ENCODE assay signal across 26 mouse cellular contexts in genomic region chr16:34749536-34749935, GRCm38 (mm10). TPM values are rescaled to one million over a fixed set of nuclear protein-coding genes. Genes with fewer than 3 reads are reported as not detected.
DNase-seq lines count a peak whose midpoint lies in the region; ATAC-seq lines count a peak whose summit lies in the region.
"Had no signal": no experiment of that assay in that cellular context is flagged by ENCODE, and none has a peak within 500 bp of the region (broad histone marks: within the 10 kb centered on the region; RNA-seq: fewer than 3 reads in every experiment).

No protein-coding gene starts in this region.

- no peaks in the 10 kb centered on the region for H3K36me3 ChIP-seq in hindbrain, embryonic 10.5 days
- no peaks in the 10 kb centered on the region for H3K36me3 ChIP-seq in hindbrain, embryonic 13.5 days
- no peaks in the 10 kb centered on the region for H3K36me3 ChIP-seq in limb, embryonic 12.5 days
- H3K36me3 ChIP-seq: embryonic facial prominence, embryonic 12.5 days; hindbrain, embryonic 12.5 days; limb, embryonic 15.5 days; midbrain, embryonic 12.5 days; stomach, embryonic 15.5 days had no signal

- WGBS in hindbrain, embryonic 10.5 days, result 62% methylated on average over 4 of the region's 4 CpGs
- 60% methylated on average over 4 of the region's 4 CpGs for WGBS in hindbrain, embryonic 13.5 days
- WGBS in limb, embryonic 12.5 days, result 53% methylated on average over 4 of the region's 4 CpGs

- no peak overlapping the region for H3K4me2 ChIP-seq in hindbrain, embryonic 13.5 days
- no peak overlapping the region for H3K4me2 ChIP-seq in limb, embryonic 12.5 days
- H3K4me2 ChIP-seq: embryonic facial prominence, embryonic 12.5 days; hindbrain, embryonic 12.5 days; limb, embryonic 15.5 days; lung, embryonic 14.5 days; midbrain, embryonic 12.5 days; stomach, embryonic 15.5 days had no signal

- peaks cover 20% of the 10 kb centered on the region for H3K27me3 ChIP-seq in hindbrain, embryonic 10.5 days (ENCODE audit: insufficient read depth, poor library complexity, severe bottlenecking)
- peaks cover 21% of the 10 kb centered on the region for H3K27me3 ChIP-seq in hindbrain, embryonic 13.5 days
- H3K27me3 ChIP-seq in limb, embryonic 12.5 days, result peaks cover 15% of the 10 kb centered on the region

- no peak overlapping the region for H3K4me3 ChIP-seq in hindbrain, embryonic 10.5 days
- no peak overlapping the region for H3K4me3 ChIP-seq in hindbrain, embryonic 13.5 days
- H3K4me3 ChIP-seq in limb, embryonic 12.5 days (replicated peaks), result no peak overlapping the region
- H3K4me3 ChIP-seq: embryonic facial prominence, embryonic 12.5 days; hindbrain, embryonic 12.5 days; left cerebral cortex, adult 2 months; limb, embryonic 15.5 days; midbrain, embryonic 12.5 days; stomach, embryonic 15.5 days had no signal

- no peak for DNase-seq in hindbrain, embryonic 10.5 days (ENCODE audit: low spot score)
- DNase-seq in ovary, postnatal 14 days (ENCODE audit: low spot score), result peak; percentile 9
- no peak for DNase-seq in ovary, adult 18-20 months (ENCODE audit: low spot score)
- DNase-seq in frontal cortex, postnatal 10 days (ENCODE audit: low spot score in 2 of 2), result no peak
- DNase-seq: adrenal gland, adult 2 months; adrenal gland, postnatal 36 days; B cell, adult 2 months; cerebellum, adult 18-20 months; cerebellum, postnatal 10 days; gastrocnemius, postnatal 10 days; kidney, adult 8-10 months; kidney, postnatal 10 days; lung, embryonic 14.5 days; lung, postnatal 14 days; right cerebral cortex, postnatal 25 days had no signal

- H3K9ac ChIP-seq in hindbrain, embryonic 13.5 days, result no peak overlapping the region
- H3K9ac ChIP-seq in limb, embryonic 12.5 days (replicated peaks), result no peak overlapping the region
- H3K9ac ChIP-seq: embryonic facial prominence, embryonic 12.5 days; hindbrain, embryonic 12.5 days; limb, embryonic 15.5 days; liver, embryonic 14.5 days; lung, embryonic 14.5 days; midbrain, embryonic 12.5 days; stomach, embryonic 15.5 days had no signal

- H3K27ac ChIP-seq in hindbrain, embryonic 10.5 days, result peak overlapping the region; percentile 31; the same call in 1 of the 2 replicates
- no peak overlapping the region for H3K27ac ChIP-seq in hindbrain, embryonic 13.5 days
- peak overlapping the region; percentile 45; the same call in 1 of the 2 replicates for H3K27ac ChIP-seq in limb, embryonic 12.5 days
- H3K27ac ChIP-seq: embryonic facial prominence, embryonic 12.5 days; hindbrain, embryonic 12.5 days; left cerebral cortex, adult 2 months; limb, embryonic 15.5 days; liver, embryonic 14.5 days; midbrain, embryonic 12.5 days; stomach, embryonic 15.5 days had no signal

- H3K4me1 ChIP-seq in hindbrain, embryonic 10.5 days (replicated peaks), result peaks cover 56% of the 10 kb centered on the region
- peaks cover 23% of the 10 kb centered on the region for H3K4me1 ChIP-seq in hindbrain, embryonic 13.5 days (replicated peaks)
- H3K4me1 ChIP-seq in limb, embryonic 12.5 days (replicated peaks), result peaks cover 30% of the 10 kb centered on the region

- H3K9me3 ChIP-seq in hindbrain, embryonic 10.5 days, result no peaks in the 10 kb centered on the region
- no peaks in the 10 kb centered on the region for H3K9me3 ChIP-seq in hindbrain, embryonic 13.5 days
- H3K9me3 ChIP-seq in limb, embryonic 12.5 days, result no peaks in the 10 kb centered on the region
- H3K9me3 ChIP-seq: embryonic facial prominence, embryonic 12.5 days; hindbrain, embryonic 12.5 days; limb, embryonic 15.5 days; midbrain, embryonic 12.5 days; stomach, embryonic 15.5 days had no signal

- no peak for ATAC-seq in hindbrain, embryonic 13.5 days (ENCODE audit: low FRiP score)
- no peak for ATAC-seq in limb, embryonic 12.5 days (ENCODE audit: insufficient number of reproducible peaks, insufficient read depth, low FRiP score, low TSS enrichment, low read depth)
- ATAC-seq: forebrain, embryonic 16.5 days; intestine, embryonic 16.5 days had no signal

RNA-seq across cellular contexts. Expression of gene Mylk, which starts 4.5 kb away (rescaled TPM):
- 5.7 and 6.7 TPM in 2 replicates for polyA plus RNA-seq in hindbrain, embryonic 10.5 days (2016; fragmentation: Nextera tagmentation; extraction: Ambion mirVana)
- polyA plus RNA-seq in hindbrain, embryonic 13.5 days (2015; fragmentation: Nextera tagmentation; extraction: Ambion mirVana), result 4.9 and 5.0 TPM in 2 replicates
- 4.7 and 5.6 TPM in 2 replicates for polyA plus RNA-seq in limb, embryonic 12.5 days (2016; fragmentation: Nextera tagmentation; extraction: Ambion mirVana)

RNA-seq across cellular contexts. Expression of gene Ccdc14, which starts 59.1 kb away (rescaled TPM):
- polyA plus RNA-seq in hindbrain, embryonic 10.5 days (2016; fragmentation: Nextera tagmentation; extraction: Ambion mirVana), result 8.1 and 9.5 TPM in 2 replicates
- polyA plus RNA-seq in hindbrain, embryonic 13.5 days (2015; fragmentation: Nextera tagmentation; extraction: Ambion mirVana), result 4.5 and 4.8 TPM in 2 replicates
- 8.6 and 10.1 TPM in 2 replicates for polyA plus RNA-seq in limb, embryonic 12.5 days (2016; fragmentation: Nextera tagmentation; extraction: Ambion mirVana)
